Comparison of ENCODE assay signal across 11 mouse cellular contexts in the genomic region with DNA sequence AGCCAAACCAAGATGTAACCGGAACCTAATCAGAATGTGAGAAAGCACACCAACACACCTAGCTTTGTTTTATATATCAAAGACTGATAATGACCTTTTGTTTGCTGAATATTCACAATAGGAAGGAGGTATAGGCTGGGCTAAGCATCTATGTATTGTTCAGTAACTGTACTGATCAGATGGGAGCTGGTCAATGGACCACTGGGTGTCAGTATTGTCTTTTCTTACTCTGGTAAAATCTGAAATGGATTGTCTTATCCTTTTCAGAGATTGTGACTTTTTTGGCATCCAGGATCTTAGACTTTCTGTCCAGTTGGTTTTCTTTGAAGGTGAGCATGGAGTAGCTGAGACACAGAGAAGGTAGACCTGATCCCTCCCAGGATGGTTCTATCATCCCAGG.
DNase-seq lines count a peak whose midpoint lies in the region; ATAC-seq and TF ChIP-seq lines count a peak whose summit lies in the region.
"Had no signal": no experiment of that assay in that cellular context is flagged by ENCODE, and none has a peak within 500 bp of the region (broad histone marks: within the 10 kb centered on the region; RNA-seq: fewer than 3 reads in every experiment).

No protein-coding gene starts in this region.

- H3K9ac ChIP-seq in hindbrain, embryonic 13.5 days: no peak overlapping the region
- no peak overlapping the region for H3K9ac ChIP-seq in hindbrain, embryonic 12.5 days
- no peak overlapping the region for H3K9ac ChIP-seq in liver, postnatal 0 days (replicated peaks)
- H3K9ac ChIP-seq: embryonic facial prominence, embryonic 12.5 days had no signal

- peak; percentile 20 to 54 for DNase-seq in cerebellum, postnatal 10 days
- DNase-seq in cerebellum, adult 9-11 months: no peak
- DNase-seq in liver, postnatal 0 days: no peak
- DNase-seq in liver: no peak
- DNase-seq in fibroblast of lung, adult 2 months (ENCODE audit: low read depth): peak; percentile 4
- no peak for DNase-seq in urinary bladder, postnatal 10 days (ENCODE audit: low spot score)

- no peaks in the 10 kb centered on the region for H3K36me3 ChIP-seq in hindbrain, embryonic 13.5 days
- H3K36me3 ChIP-seq in hindbrain, embryonic 12.5 days: no peaks in the 10 kb centered on the region
- H3K36me3 ChIP-seq in liver, postnatal 0 days (replicated peaks; ENCODE audit: insufficient read depth, low read length): no peaks in the 10 kb centered on the region
- H3K36me3 ChIP-seq: embryonic facial prominence, embryonic 12.5 days; heart, embryonic 10.5 days had no signal

- TF ChIP-seq CTCF in liver, postnatal 0 days (IDR thresholded peaks at IDR 0.05; ENCODE audit: low read depth): 0 out of 2 replicates have a peak, but pooled peaks have one; percentile 13

- TF ChIP-seq EP300 in liver, postnatal 0 days (IDR thresholded peaks at IDR 0.05; ENCODE audit: low read depth): no peak

- no peaks in the 10 kb centered on the region for H3K9me3 ChIP-seq in hindbrain, embryonic 13.5 days
- no peaks in the 10 kb centered on the region for H3K9me3 ChIP-seq in hindbrain, embryonic 12.5 days (replicated peaks)
- H3K9me3 ChIP-seq in liver, postnatal 0 days (ENCODE audit: low read length): no peaks in the 10 kb centered on the region
- H3K9me3 ChIP-seq: embryonic facial prominence, embryonic 12.5 days; heart, embryonic 10.5 days had no signal

- no peak overlapping the region for H3K27ac ChIP-seq in hindbrain, embryonic 13.5 days
- no peak overlapping the region for H3K27ac ChIP-seq in hindbrain, embryonic 12.5 days
- H3K27ac ChIP-seq in liver, postnatal 0 days (ENCODE audit: low read depth): no peak overlapping the region
- H3K27ac ChIP-seq: embryonic facial prominence, embryonic 12.5 days; heart, embryonic 10.5 days had no signal

- H3K27me3 ChIP-seq in hindbrain, embryonic 13.5 days: no peaks in the 10 kb centered on the region
- no peaks in the 10 kb centered on the region for H3K27me3 ChIP-seq in hindbrain, embryonic 12.5 days
- H3K27me3 ChIP-seq in liver, postnatal 0 days (ENCODE audit: insufficient read depth, low read length): no peaks in the 10 kb centered on the region
- H3K27me3 ChIP-seq: embryonic facial prominence, embryonic 12.5 days had no signal

- no peaks in the 10 kb centered on the region for H3K4me1 ChIP-seq in hindbrain, embryonic 13.5 days (replicated peaks)
- H3K4me1 ChIP-seq in hindbrain, embryonic 12.5 days: no peaks in the 10 kb centered on the region
- no peaks in the 10 kb centered on the region for H3K4me1 ChIP-seq in liver, postnatal 0 days (ENCODE audit: insufficient read depth)
- H3K4me1 ChIP-seq: embryonic facial prominence, embryonic 12.5 days; heart, embryonic 10.5 days had no signal

- H3K4me2 ChIP-seq in hindbrain, embryonic 13.5 days: no peak overlapping the region
- no peak overlapping the region for H3K4me2 ChIP-seq in hindbrain, embryonic 12.5 days (replicated peaks)
- no peak overlapping the region for H3K4me2 ChIP-seq in liver, postnatal 0 days (ENCODE audit: low read depth, low read length)
- H3K4me2 ChIP-seq: embryonic facial prominence, embryonic 12.5 days; liver, embryonic 11.5 days had no signal

- ATAC-seq in hindbrain, embryonic 13.5 days (ENCODE audit: low FRiP score): 0 out of 2 replicates have a peak, but pooled peaks have one; percentile 49
- no peak for ATAC-seq in hindbrain, embryonic 12.5 days (ENCODE audit: low FRiP score)
- no peak for ATAC-seq in liver, postnatal 0 days

- H3K4me3 ChIP-seq in hindbrain, embryonic 13.5 days: no peak overlapping the region
- no peak overlapping the region for H3K4me3 ChIP-seq in hindbrain, embryonic 12.5 days
- no peak overlapping the region for H3K4me3 ChIP-seq in liver, postnatal 0 days (ENCODE audit: low read depth, low read length)
- H3K4me3 ChIP-seq: embryonic facial prominence, embryonic 12.5 days; heart, embryonic 10.5 days had no signal

- WGBS in hindbrain, embryonic 13.5 days: 95% methylated on average over 1 of the region's 1 CpGs
- WGBS in hindbrain, embryonic 12.5 days: 93% methylated on average over 1 of the region's 1 CpGs
- 79% methylated on average over 1 of the region's 1 CpGs for WGBS in liver, postnatal 0 days (ENCODE audit: insufficient replicate concordance)

Comparison
In these comparisons a context has a peak if more than half of its experiments do, and no peak if none do; other contexts are left out.
1. DNase-seq: peak in cerebellum, postnatal 10 days (2 of 2) and fibroblast of lung, adult 2 months (single experiment); none in cerebellum, adult 9-11 months (single experiment), liver, postnatal 0 days (single experiment), liver (single experiment) and urinary bladder, postnatal 10 days (single experiment).